Mouse (Mus musculus) hindbrain, postnatal 0 days (tissue): ENCODE data around the gene Ms4a12. TPM values are rescaled to one million over a fixed set of nuclear protein-coding genes. Genes with fewer than 3 reads are reported as not detected.
"Not testable (repeated sequence)": the region's sequence is repeated elsewhere in the genome, so short reads cannot be mapped to it uniquely, and the experiment has no call there.

Experiments
- ATAC-seq: fragments of 200-750 bp; cut with Nextera tagmentation; 2 replicates; pipeline ENCODE4 v1.8.0; 2017; ENCODE audit warnings: mild to moderate bottlenecking, moderate TSS enrichment, moderate library complexity
- DNase-seq: peaks from one replicate; pipeline ENCODE4 v3.0.0-alpha.2; 2015; ENCODE audit warnings: low spot score
- H3K27ac ChIP-seq: fragments of 300-500 bp; sonication (generic); 2 replicates; pipeline ENCODE4 v1.5.1; 2014; ENCODE audit warnings: mild to moderate bottlenecking
- H3K27me3 ChIP-seq: fragments of 300-500 bp; sonication (generic); 2 replicates; pipeline ENCODE4 v1.6.1; 2014; ENCODE audit warnings: low read length, mixed read lengths; ENCODE audit not compliant: insufficient read depth
- H3K36me3 ChIP-seq: fragments of 300-500 bp; sonication (generic); 2 replicates; pipeline ENCODE4 v1.6.1; 2014; ENCODE audit warnings: low read length, mixed read lengths; ENCODE audit not compliant: insufficient read depth
- H3K4me1 ChIP-seq: fragments of 300-500 bp; sonication (generic); 2 replicates; pipeline ENCODE4 v1.6.1; 2014; ENCODE audit warnings: antibody characterized with exemption, low read length, mixed read lengths; ENCODE audit not compliant: insufficient read depth
- H3K4me2 ChIP-seq: fragments of 300-500 bp; sonication (generic); 2 replicates; pipeline ENCODE4 v1.6.1; 2014; ENCODE audit warnings: low read depth, mild to moderate bottlenecking, low read length, moderate library complexity, mixed read lengths
- H3K4me3 ChIP-seq: fragments of 300-500 bp; sonication (generic); 2 replicates; pipeline ENCODE4 v1.5.1; 2014; ENCODE audit warnings: low read length
- H3K9ac ChIP-seq: fragments of 300-500 bp; sonication (generic); replicated peaks from 2 replicates; pipeline ENCODE4 v1.6.1; 2014; ENCODE audit warnings: mild to moderate bottlenecking, low read length, moderate library complexity, mixed read lengths
- H3K9me3 ChIP-seq: fragments of 300-500 bp; sonication (generic); 2 replicates; pipeline ENCODE4 v1.6.1; 2016; ENCODE audit warnings: low read length, mixed read lengths
- CTCF ChIP-seq: IDR thresholded peaks from 2 replicates; pipeline ENCODE4 v1.5.1; 2016; ENCODE audit warnings: antibody characterized with exemption, control low read depth, low read depth
- WGBS: fragments of 180-500 bp; shearing (Covaris S2); extraction: QIAGEN DNeasy Blood & Tissue Kit; methylation state at CpG from one replicate; pipeline ENCODE4 v1.1.7; 2014; 5-methylcytosine and 5-hydroxymethylcytosine counted together
- polyA plus RNA-seq: library from polyadenylated mRNA; unstranded; fragments of >200 nt; fragmentation: Nextera tagmentation; extraction: Ambion mirVana; gene quantifications from 2 replicates; pipeline ENCODE4 v1.2.1, GENCODE M21; 2015
- total RNA-seq: library from RNA; depleted of rRNA; stranded (reverse); fragments of >200 nt; gene quantifications from 2 replicates; pipeline ENCODE4 v1.2.3, GENCODE M21; 2014; rRNA removed

Ms4a12 gene
- total RNA-seq (not detected in 2 replicates), polyA plus RNA-seq (not detected in 2 replicates)

GRCm38 (mm10) chr19:11232348-11232747 is at the start of gene Ms4a12:
Gene Ms4a12 (minus strand): TSS chr19:11232448.
- 73% methylated on average over 5 of the region's 5 CpGs for whole genome bisulfite sequencing
- DNase-seq (no peak), ATAC-seq (no peak)
- Histone ChIP-seq H3K9ac (no peak within 1 kb of the TSS), H3K4me2 (no peak within 1 kb of the TSS), H3K4me3 (no peak within 1 kb of the TSS), H3K4me1 (no peaks in the 10 kb centered on the region), H3K36me3 (no peaks in the 10 kb centered on the region), H3K9me3 (no peaks in the 10 kb centered on the region), H3K27me3 (no peaks in the 10 kb centered on the region), H3K27ac (no peak within 1 kb of the TSS)
- TF ChIP-seq CTCF: no peak

- Histone ChIP-seq H3K4me2 (no peak overlapping the region), H3K9me3 (no peaks in the 10 kb centered on the region), H3K4me1 (no peaks in the 10 kb centered on the region), H3K4me3 (no peak overlapping the region), H3K27ac (no peak overlapping the region), H3K9ac (no peak overlapping the region), H3K27me3 (no peaks in the 10 kb centered on the region), H3K36me3 (no peaks in the 10 kb centered on the region)
- ATAC-seq: no peak
- DNase-seq: no peak
- TF ChIP-seq CTCF: no peak
- 84% methylated on average over 3 of the region's 3 CpGs for whole genome bisulfite sequencing
These were observed 48.0 kb upstream of the Ms4a12 start for GRCm38 (mm10) chr19:11280223-11280622.

GRCm38 (mm10) chr19:11276431-11276830 is 44.2 kb upstream of the Ms4a12 start:
- H3K4me1 ChIP-seq: no peaks in the 10 kb centered on the region
- TF ChIP-seq CTCF: no peak
- H3K36me3 ChIP-seq: no peaks in the 10 kb centered on the region
- no peak overlapping the region for H3K27ac ChIP-seq
- no peak overlapping the region for H3K4me3 ChIP-seq
- H3K9ac ChIP-seq: no peak overlapping the region
- no peak overlapping the region for H3K4me2 ChIP-seq
- ATAC-seq (no peak), DNase-seq (no peak)
- WGBS: 68% methylated on average over 5 of the region's 5 CpGs
- H3K9me3 ChIP-seq: no peaks in the 10 kb centered on the region
- no peaks in the 10 kb centered on the region for H3K27me3 ChIP-seq

DNA sequence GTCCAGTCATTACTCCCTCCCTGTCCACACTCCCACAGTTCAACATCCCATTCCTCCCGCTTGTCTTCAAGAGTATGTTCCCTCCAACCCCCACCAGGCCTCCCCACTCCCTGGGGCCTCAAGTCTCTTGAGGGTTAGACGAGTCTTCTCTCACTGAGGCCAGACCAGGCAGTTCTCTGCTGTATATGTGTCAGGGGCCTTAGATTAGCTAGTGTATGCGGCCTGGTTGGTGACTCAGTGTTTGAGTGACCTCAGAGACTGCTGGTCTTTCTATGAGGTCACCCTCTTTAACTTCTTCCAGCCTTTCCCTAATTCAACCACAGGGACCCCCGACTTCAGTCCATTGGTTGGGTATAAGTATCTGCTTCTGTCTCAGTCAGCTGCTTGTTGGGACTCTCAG is 34.7 kb upstream of the Ms4a12 start:
- ATAC-seq (no peak), DNase-seq (no peak)
- H3K4me2 ChIP-seq: no peak overlapping the region
- WGBS: 77% methylated on average over 4 of the region's 4 CpGs
- TF ChIP-seq CTCF: no peak
- no peaks in the 10 kb centered on the region for H3K9me3 ChIP-seq
- no peaks in the 10 kb centered on the region for H3K4me1 ChIP-seq
- H3K27ac ChIP-seq: no peak overlapping the region
- no peaks in the 10 kb centered on the region for H3K27me3 ChIP-seq
- H3K36me3 ChIP-seq: no peaks in the 10 kb centered on the region
- no peak overlapping the region for H3K9ac ChIP-seq
- H3K4me3 ChIP-seq: no peak overlapping the region

DNA sequence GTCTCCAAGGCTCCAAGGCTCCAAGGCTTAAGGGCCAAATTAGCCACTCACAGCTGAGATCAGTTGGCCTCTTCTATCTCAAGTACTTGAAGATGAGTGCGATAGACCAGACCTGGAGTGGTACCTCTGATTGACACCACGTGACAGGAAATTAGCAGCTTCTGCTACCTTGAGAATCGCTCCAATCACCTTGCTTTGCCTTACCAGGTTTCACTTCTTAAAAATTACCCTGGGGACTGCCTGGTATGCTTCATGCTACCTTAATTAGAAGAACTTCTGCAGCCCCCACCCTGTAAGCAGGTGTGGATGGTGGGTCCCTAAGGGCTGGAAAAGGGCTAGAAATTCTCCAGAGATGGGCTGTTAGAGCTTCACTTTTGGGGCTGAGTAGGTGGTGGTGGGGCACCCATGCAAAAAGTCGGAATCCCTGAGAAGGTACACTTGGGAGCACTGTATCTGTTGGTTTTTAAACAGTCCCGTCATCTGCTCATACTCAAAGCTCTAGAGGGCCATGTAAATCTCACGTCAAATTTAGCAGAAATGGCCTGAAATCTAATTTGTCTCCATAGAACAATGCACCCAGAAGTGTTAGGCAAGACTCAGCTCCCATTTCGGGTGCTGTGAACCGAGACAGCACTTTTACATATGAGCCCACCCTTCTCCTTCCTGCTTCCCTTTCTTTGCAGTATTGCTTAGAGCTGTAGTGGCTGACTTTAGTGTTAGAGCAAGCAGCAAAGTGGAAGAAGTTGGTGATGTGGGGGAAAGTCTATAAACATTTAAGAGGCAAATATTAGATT is 34.0 kb upstream of the Ms4a12 start, which contains the start of gene Ms4a1:
Ms4a1 (minus strand) TSS at position 190 of the 794 bp plus-strand sequence.
- Histone ChIP-seq H3K9me3 (no peaks in the 10 kb centered on the region), H3K9ac (no peak within 1 kb of the TSS), H3K4me1 (no peaks in the 10 kb centered on the region), H3K27me3 (no peaks in the 10 kb centered on the region), H3K4me3 (no peak within 1 kb of the TSS), H3K36me3 (no peaks in the 10 kb centered on the region), H3K4me2 (no peak within 1 kb of the TSS), H3K27ac (no peak within 1 kb of the TSS)
- no peak for DNase-seq
- 85% methylated on average over 8 of the region's 8 CpGs for WGBS
- ATAC-seq: no peak
- TF ChIP-seq CTCF: no peak

- ATAC-seq: no peak
- Histone ChIP-seq H3K9me3 (no peaks in the 10 kb centered on the region), H3K9ac (no peak overlapping the region), H3K36me3 (no peaks in the 10 kb centered on the region), H3K4me3 (no peak overlapping the region), H3K4me1 (no peaks in the 10 kb centered on the region), H3K27me3 (no peaks in the 10 kb centered on the region), H3K4me2 (no peak overlapping the region), H3K27ac (no peak overlapping the region)
- no peak for DNase-seq
- WGBS: 88% methylated on average over 9 of the region's 9 CpGs
- TF ChIP-seq CTCF: no peak
These were observed 32.4 kb upstream of the Ms4a12 start for GRCm38 (mm10) chr19:11264602-11265185.

DNA sequence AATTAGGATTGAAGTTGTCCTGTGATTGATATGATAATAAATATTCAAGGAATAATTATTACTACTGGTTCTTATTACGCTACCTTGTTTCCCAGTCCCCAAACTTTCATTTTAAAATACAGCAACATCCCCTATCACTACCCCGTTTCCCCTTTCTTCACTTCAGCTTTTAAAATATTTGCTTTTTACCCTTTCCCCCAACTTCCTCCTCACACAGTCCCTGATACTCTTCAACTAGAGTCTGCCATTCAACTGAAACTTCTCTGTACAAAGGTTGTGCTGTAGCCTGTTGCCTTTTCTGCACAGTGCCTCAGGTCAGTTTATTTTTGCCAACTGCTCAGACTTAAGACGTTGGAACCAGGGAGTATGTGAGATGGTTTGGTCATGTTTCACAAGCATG is 31.3 kb upstream of the Ms4a12 start:
- no peak for ATAC-seq
- Histone ChIP-seq H3K4me2 (no peak overlapping the region), H3K4me1 (no peaks in the 10 kb centered on the region), H3K27me3 (no peaks in the 10 kb centered on the region), H3K4me3 (no peak overlapping the region), H3K27ac (no peak overlapping the region), H3K9me3 (no peaks in the 10 kb centered on the region), H3K36me3 (no peaks in the 10 kb centered on the region), H3K9ac (no peak overlapping the region)
- TF ChIP-seq CTCF: no peak
- DNase-seq: no peak
- 90% methylated on average over 3 of the region's 3 CpGs for WGBS

DNA sequence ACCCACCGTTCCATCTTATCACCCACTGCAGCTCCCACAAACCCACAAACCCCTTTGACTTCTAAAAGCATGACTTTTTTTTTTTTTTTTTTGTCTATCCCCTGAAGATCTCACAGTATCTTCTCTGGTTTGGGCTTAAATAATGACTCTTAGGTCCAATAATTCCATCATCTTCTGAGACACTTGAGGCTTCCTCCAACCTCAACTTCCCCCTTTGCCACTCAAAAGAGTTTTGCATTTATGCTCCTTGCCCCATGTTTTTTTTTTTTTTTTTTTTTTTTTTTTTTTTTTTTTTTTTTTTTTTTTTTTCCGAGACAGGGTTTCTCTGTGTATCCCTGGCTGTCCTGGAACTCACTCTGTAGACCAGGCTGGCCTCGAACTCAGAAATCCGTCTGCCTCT is 30.7 kb upstream of the Ms4a12 start:
- H3K27me3 ChIP-seq, H3K27ac ChIP-seq, H3K4me2 ChIP-seq, DNase-seq, H3K36me3 ChIP-seq, H3K9me3 ChIP-seq, H3K4me3 ChIP-seq, ATAC-seq, H3K9ac ChIP-seq, H3K4me1 ChIP-seq: not testable (repeated sequence)
- WGBS: 74% methylated on average over 4 of the region's 4 CpGs
